Mouse (Mus musculus) left cerebral cortex, adult 18-20 months (tissue): ENCODE results near the gene Nadk. TPM values are rescaled to one million over a fixed set of nuclear protein-coding genes. Genes with fewer than 3 reads are reported as not detected.

Source experiments
- DNase-seq, 2 experiments: peaks; one replicate each; pipeline ENCODE4 v3.0.0; 2021 to 2022; ENCODE audit warnings: low spot score in 2 of 2, mixed read lengths in 1 of 2
- long read RNA-seq, 2 experiments: library from polyadenylated mRNA; stranded (forward); transcript quantifications; one replicate each; pipeline ENCODE4 v2.0.0; 2021
- total RNA-seq, 2 experiments: library from RNA; stranded (reverse); gene quantifications; 2 replicates each; pipeline ENCODE4 v1.2.3; 2021

The Nadk gene
- total RNA-seq, result 10 to 100 TPM; 57.5 to 57.7 TPM
- long read RNA-seq, experiment 1, transcript Nadk-203 (12 exons, 3,152 nt), result major isoform, 83 of 137 reads
- long read RNA-seq, experiment 1, partial matches to known transcripts, result 12 of 137 reads
- long read RNA-seq, experiment 1, other reads (novel, unspliced or antisense), result 42 of 137 reads
- long read RNA-seq, experiment 2, transcript Nadk-203 (12 exons, 3,152 nt), result major isoform, 77 of 108 reads
- long read RNA-seq, experiment 2, partial matches to known transcripts, result 12 of 108 reads
- long read RNA-seq, experiment 2, other reads (novel, unspliced or antisense), result 19 of 108 reads

DNA sequence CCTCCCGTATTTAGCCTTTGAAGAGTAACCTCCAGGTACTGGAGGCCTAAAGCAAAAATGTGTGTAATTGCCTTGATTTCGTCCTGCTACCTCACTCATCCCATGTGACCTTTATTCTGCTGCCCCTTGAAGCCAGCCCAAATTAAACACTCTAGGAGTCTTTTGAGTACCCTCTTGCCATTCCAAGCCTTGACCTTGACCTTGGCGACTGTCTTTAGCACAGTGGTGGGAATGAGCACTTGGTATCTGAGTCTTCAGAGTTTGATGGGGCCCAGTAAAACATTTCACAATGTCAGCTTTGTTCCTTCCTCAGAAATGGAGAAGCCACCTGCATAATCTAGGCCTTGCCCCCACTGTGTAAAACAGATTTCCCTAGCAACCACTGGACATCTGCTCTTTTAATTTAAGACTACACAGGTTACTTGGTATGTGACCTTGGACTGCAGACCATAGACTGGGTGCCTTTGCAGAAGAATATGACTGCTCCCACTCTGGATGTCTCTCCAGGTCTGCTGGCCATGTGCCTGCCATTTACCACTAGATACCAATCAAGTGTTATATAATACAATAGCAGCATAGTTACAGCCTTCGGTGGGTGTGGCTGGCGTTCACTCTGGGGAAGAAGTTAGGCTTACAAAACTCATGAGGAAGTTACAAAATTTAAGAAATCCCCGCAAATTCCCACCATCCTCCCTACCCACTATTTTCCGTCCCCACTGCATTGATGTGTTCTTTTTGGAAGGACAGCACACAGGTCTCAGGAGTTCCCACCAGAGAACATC is at the start of gene Nadk:
Gene Nadk (plus strand): TSS at position 718 of the 782 bp plus-strand sequence.
- DNase-seq, result no peak

DNA sequence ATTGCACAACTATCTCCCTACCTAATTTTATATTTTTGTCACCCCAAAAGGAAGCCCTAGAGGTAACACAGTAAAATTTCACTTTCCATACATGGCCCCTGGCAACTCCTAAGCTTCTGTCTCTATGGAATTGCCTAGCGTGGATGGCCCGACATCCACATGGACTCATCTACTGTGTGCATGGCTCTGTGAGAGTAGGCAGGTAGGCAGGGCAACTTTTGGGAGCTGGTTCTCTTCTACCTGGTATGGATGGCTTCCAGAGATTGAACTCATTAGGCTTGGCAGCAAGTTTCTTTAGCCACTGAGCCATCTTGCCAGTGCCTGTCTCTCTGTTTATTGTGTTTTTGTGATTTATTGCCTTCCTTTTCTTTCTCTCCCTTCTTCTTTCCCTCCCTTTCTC is 47.4 kb upstream of the Nadk start:
- DNase-seq, result no peak

DNA sequence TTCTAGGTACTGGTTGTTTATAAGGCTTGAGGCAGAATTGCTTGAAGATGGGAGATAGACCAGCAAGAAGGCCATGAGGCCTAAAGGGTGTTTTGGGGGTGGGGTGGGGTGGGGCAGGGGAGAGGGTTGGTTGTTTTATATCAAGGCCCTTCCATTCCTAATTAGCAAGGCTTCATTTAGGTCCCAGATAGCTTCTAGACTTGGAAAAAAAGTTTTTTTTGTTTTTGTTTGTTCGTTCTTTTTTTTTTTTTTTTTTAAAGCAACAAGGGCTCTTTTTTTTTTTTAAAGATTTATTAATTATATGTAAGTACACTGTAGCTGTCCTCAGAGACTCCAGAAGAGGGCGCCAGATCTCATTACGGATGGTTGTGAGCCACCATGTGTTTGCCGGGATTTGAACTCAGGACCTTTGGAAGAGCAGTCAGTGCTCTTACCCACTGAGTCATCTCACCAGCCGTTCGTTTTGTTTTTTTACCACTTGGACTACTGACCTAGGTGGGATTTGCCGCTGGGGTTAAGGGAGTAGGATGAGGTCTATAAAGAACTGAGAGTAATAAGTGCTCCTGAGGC is 44.1 kb upstream of the Nadk start:
- no peak for DNase-seq

DNA sequence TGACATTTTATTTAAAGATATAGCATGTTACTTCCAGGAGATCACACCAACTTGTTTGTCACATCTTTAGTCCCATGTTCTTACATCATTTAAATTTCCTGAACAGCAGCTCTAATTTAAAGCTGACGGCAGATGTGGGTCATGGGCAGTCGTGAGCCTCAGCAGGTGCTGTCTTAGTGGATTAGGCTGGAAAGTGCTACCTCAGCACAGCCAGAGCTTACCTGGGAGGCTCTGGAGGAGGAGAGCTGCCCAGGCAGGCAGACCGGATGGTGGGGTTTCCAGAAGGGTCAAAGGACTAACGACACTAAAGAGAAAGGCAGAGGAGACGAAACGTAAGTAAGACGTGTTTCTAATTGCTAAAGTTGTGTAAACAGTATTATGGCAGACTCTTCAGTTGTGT is 39.9 kb upstream of the Nadk start:
- no peak for DNase-seq

DNA sequence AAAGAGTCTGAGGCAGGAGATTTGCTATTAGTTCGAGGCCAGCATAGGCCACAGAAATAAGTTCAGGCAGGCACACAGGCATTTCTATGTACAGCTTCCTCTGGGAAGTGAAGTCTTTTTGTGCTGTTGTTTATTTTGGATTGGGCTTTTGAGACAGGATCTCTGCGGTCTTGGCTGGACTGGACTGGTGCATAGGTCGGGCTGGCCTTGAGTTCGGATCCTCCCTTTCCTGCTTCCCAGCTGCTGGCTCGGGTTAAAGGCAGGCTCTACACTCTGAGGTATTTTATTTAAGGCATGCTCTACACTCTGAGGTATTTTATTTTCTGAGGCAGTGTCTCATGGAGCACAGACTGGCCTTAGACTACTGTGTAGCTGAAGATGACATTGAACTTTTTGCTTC is 36.4 kb upstream of the Nadk start:
- no peak for DNase-seq

DNA sequence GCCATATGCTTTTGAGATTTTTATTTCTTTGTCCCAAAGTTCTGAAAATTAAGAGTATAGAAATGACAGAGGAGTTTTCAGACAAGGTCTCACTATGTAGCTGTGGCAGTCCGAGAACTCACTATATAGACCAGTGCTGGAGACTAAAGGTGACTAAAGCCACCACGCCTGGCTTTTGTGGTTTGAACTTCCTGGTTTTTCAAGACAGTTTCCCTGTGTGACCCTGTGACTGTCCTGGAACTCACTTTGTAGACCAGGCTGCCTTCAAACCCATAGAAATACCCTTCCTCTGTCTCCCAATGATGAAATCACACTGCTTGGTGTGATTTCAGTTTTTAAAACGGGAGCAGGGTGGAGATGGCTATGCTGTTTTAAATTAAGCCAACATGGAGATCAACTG is 32.9 kb upstream of the Nadk start:
- no peak for DNase-seq

DNA sequence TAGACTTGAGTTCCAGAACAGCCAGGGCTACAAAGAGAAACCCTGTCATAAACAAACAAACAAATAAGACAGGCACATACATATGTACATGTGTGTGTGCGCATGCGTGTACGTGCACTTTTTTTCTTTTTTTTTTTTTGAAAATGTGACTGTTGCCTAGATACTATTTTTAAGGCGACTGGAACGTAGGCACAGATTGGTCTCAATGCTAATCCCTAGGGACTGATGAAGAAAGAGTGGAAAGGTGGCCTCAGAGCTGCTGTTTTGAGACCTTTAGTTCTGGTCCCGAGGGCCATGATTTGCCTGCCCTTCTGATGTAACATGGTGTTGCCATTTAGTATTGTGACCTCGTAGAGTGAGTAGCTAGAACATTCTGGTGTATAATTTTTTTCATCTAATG is 12.2 kb upstream of the Nadk start:
- no peak for DNase-seq

DNA sequence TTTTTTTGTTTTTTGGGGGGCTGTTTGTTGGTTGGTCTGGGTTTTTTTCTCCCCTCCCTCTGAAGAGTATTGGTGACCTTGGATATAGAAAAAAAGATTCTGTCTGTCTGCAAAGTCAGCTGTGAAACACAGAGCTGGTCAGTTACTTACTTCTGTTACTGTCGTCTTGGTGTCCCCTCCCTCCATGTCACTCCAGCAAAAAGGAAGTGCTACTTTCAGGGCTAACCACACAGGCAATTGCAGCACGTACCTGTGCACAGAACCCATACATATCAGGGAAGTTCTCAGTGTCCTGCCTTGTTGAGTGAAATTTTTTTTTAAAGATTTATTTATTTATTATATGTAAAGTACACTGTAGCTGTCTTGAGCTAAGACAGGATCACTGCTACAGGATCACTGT is 11.7 kb upstream of the Nadk start:
- DNase-seq, result no peak

DNA sequence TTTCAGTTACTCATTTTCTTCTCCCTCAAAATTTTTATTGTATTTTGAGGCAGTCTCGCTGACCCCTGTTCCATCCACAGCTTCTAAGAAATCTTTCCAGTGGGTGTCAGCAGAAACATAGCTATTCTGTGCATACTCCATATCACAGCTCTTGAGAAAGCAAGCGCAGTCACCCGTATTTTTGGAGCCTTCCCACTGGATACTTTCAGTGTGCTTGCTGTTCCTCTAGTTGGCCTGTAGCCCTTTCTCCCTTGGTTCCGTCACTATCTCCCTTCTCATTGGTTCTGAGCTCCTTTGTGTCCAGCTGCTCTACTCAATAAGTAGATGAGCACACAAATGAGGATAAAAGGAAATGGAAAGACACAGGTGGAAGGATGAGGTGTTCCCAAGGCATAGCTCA is 11.1 kb upstream of the Nadk start:
- DNase-seq, result no peak

DNA sequence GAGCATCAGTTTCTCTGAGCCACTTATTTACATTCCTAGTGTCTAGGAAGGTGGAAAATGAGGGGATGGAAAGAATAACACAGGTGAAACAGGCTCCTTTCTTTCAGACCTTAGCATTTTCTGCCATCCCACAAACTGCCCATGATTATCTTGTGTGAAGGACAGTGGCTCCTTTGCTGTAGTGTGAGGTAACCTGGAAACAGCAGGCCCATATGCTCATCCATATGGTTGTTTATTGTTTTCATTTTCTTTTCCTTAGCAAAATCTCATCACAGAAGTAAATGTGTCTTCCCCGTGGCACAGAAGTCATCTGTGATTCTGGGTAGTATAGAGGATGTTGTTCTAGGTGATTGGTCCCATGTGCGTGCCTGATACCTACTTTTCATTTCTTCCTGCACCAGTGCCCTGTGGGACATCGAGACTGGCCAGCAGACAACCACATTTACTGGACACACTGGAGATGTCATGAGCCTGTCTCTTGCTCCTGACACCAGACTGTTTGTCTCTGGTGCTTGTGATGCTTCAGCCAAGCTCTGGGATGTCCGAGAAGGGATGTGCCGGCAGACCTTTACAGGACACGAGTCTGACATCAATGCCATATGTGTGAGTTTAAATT is 9.2 kb upstream of the Nadk start:
- no peak for DNase-seq

DNA sequence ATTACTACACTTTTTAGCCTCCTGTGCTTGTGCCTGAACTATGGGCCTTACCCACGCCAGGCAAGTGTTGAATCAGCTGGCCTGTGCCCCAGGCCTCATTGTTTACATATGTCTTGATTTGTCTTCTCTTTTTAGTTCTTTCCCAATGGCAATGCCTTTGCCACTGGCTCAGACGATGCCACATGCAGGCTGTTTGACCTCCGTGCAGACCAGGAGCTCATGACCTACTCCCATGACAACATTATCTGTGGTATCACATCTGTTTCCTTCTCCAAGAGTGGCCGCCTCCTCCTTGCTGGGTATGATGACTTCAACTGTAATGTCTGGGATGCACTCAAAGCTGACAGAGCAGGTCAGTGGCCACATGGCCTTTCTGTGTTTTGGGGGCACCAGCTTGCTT is 7.3 kb upstream of the Nadk start:
- no peak for DNase-seq

DNA sequence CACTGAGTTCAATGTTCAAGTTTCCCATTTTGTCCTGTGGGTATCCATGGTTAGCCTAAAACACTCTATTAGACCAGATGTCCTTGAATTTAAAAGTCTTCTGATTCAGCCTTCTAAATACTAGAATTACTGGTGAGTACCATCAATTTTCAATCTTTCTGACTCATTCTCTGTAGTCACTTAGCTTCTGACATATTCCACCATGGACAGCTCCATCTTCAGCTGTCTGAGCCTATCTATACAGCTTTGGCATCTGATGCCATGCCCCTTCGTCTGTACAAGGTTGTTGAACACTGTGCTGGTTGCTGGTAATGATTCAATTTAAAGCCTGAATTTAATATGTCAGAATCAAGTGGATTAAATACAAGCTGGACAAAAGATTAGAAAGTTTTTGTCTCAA is 6.7 kb upstream of the Nadk start:
- no peak for DNase-seq

DNA sequence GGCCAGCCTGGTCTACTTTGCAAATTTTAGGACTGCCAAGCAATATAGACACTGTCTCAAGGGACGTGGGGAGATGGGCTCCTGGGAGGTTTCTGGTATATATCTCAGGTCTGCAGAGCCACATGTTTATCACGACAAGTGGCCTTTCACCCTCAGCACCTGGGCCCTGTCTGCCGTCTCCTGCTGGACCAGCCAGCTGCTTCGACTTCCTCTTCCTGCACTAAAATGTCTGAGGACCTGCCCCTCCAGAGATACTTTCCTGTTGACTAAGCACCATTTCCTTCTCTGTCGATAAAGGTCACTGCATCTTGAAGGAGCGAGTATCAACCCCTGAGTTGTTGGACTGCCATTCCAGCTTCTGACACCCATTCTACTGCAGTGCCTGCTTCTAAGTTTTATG is 2.7 kb upstream of the Nadk start:
- DNase-seq, result no peak

DNA sequence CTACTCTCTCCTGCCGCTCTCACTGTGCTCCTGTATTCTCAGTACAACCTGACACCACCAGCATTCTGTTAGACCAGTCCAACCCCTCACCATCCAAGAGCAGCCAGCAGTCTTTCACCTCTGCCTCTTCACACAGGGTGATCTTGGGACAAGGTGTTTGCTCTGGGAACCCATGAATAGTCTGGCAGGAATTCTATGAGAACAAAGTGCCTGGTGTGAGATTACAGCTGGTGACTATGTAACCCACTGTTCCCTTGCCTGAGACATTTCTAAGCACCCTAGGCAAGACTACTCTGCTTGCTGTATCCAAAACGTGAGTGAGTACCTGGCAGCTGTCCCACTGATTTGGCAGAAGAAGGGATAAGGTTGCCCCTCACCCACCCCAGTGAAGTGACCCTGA is 1.2 kb upstream of the Nadk start:
- no peak for DNase-seq

DNA sequence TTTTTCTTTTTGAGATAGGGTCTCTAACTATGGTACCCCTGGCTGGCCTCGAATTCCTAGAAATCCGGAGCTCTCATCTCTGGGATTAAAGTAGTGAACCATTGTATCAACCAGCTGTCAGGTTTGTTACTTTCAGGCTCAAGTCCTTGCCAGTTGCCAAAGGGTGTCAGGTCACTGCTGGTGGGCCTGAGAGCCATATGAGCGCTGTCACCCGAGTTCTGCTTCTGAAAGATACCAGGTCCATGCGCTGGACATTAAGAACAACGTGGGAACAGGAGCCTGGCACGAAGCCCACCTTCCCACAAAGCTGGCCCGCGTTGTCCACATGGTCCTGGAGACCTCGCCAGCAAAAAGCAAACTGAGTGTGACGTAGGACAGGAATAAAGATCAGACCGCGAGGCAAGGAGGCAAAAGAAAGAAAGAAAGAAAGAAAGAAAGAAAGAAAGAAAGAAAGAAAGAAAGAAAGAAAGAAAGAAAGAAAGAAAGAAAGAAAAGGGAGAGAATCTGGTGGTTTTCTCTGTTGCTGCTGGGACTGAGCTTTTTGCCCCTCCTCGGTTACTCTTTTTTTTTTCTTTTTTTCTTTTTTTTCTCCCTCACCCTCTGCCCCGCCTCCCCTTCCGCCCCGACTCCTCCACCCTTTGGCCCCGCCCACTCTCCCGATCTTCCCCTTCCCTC is 684 bp downstream of the Nadk start:
- no peak for DNase-seq

DNA sequence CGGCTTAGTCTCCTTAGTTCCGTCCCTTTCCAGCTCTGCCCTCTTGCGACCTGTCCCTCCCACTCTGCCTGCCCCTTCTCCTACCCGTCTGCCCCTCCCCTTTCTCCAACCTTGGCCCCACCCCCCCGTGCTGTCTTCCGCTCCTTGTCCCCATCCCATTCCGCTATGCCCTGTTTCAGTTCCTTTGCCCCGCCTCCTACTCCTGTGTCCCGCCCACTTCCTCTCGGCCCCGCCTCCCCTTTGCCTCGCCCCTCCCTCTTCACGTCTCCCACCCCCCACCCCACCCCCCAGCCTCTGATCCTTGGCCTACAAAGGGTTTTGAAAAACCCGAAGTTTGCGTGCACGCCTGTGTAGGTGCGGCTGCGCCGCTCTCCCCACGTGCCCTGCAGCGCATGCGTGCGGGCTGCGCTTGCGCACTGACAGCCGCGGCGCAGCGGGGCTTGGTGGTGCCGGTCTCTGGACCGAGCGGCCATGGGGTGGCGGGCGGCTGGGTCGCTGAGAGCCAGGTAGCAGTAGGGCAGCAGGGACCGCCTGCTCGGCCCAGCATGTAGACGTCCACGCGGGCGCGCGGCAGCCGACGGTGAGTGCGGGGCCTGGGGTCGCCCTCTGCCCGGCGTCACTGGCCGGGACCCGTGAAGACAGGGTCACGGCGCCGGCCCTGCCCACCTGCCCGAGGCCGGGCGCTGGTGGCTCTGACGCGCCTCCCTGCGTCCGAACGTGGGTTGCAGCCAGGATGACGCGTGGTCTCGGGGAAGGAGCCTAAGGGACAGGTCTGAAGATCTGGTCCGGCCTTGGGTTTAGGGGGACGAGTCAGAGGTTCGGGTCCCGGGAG is 1.4 kb downstream of the Nadk start:
- DNase-seq, result peak; percentile 85 to 92

DNA sequence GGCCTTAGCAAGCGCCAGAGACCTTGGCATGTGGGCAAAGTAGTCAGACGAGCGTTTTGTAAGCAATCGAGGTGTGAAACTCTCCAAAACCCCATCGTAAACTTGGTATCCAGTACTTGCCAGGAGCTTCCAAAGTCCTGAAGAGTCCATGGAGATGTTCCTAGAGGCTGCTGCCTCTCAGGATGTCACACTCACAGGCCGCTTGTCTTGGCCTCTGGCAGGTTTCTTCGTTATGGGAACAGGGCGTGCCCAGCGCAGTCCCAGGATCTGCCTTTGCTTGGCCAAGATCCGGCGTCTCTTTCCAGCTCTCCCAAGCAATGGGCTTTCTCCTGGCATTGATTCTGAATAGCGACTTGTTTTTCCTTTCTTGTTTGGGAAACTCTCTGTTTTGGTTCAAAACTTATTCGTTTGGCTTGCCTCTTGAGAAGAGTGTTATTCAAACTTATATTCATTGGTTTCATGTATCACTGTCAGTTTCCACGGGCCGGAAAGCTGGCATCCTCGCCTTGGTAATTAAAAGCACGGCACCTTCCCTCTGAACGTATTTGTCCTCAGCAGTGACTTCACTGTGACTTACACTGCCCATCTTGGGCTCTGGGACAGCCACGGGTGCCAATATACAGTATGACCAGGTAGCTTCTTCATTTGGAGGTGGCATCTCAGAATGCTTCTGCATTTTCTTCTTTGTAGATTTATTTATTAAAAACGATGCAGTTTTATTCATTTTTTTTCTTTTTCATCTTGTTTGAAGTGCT is 2.3 kb downstream of the Nadk start:
- no peak for DNase-seq

DNA sequence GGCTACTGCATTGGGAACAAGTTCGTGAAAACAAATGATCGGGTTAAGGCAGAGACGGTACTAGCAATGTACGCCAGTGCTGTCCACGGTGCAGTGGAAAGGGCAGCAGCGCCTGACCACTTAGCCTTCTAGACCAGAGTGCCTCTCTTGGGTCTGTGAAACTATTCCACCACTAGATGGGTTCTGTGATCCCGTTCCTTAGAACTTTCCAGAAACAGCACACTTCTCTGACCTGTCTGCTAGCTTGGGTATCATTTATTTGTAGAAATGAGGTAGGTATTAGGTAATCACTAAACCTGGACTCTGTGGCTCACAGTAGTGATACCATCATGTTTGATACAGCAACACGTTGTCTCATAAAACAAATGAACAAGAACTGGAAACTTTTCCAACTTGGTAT is 4.4 kb downstream of the Nadk start:
- no peak for DNase-seq

DNA sequence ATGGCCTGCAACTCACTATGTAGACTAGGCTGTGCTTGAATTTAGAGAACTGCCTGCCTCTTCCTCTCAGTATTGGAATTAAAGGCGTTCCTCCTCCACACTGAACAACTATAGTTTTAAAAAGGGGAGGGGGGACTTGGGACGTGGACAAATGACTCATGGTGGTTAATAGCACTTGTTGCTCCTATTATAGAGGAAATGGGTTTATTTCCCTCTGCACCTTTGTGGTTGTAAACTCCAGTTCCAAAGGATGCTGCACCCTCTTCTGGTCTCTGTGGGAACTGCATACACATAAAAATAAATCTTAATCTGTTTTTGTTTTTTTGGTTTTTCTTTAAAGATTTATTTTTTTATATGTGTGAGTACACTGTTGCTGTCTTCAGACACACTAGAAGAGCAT is 6.0 kb downstream of the Nadk start:
- no peak for DNase-seq
